Mouse (Mus musculus): ENCODE results near the gene Tomm40l.
A peak's percentile ranks its signal among the peaks of the same experiment; 100 is the strongest.

Tomm40l gene

DNA sequence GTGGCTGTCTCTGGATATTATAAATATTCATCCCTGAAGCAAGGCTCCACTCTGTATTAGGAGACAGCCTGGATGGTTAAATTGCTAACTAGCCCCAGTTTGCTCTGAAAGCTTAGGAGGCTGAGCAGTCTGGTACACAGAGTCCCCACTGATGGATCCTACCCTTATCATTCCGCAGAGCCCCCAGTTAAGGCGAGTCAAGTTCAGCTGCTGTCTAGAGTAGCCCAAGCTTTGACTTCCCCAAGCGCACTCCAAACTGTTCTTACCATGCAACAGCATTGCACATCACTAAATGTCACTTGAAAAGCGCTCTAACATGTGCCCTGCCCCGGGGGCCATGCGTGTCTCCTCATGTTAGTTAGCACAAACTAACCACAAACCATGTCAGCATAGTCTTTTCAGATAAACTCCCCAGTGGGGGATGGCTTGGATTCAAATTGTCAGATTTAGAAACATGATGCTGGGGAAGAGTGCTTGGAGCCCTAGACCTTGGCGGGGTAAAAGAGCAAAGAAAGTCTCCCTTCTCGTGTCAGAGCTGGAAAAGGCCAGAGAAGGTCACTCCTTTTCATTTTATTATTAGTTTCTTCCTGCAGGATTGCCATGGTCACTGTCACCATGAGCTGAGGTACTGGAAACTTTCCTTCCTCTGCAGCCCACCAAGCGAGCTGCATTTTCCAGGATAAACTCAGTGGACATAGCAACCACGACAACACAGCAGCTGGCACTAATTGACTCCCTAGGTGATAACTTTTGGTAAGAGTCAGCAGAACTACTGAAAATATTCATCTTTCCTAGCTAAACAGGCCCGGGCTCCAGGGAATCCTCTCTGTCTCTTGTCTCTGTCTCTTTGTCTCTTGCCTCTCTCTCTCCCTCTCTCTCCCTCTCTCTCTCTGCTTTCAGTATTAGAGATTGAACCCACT, 28.1 kb downstream of the Tomm40l start:
- no peak for DNase-seq (ENCODE audit: low spot score in 2 of 2)

DNA sequence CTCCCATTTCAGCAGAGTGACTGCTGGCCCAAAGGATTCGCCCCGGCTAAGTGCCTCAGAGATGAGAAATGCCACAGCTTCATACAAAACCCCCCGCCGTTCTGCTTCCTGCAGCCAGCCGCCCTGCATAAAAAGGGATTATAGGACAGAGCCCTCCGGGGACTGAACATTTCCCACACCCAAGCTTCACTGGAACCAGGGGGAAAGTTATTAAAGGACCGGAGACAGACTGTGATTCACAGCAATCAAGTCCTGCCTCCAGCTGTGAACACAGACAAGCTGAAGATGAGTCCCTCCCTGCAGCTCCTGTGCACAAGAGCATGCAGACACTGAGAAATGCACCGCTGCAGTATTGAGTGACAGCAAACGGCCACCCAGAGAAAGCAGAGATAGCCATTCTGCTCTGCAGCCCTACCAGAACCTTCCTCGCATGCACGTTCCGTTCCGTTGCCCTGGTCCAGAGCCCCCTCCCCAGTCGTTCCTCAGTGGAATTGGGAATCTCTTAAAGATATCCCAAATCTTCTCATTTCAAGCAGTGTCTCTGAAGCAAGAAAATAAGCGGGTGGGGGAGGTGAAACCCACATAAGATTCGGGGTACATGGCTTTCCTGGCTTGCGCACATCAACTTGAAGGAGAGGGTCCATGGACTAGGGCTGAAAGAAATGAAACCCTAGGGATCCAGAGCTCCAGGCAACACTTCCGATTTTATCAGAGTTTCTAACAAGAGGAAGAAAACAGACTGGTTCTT, 29.0 kb downstream of the Tomm40l start:
- peak in 1 of 2 experiments; percentile 9 for DNase-seq (ENCODE audit: low spot score in 2 of 2)

DNA sequence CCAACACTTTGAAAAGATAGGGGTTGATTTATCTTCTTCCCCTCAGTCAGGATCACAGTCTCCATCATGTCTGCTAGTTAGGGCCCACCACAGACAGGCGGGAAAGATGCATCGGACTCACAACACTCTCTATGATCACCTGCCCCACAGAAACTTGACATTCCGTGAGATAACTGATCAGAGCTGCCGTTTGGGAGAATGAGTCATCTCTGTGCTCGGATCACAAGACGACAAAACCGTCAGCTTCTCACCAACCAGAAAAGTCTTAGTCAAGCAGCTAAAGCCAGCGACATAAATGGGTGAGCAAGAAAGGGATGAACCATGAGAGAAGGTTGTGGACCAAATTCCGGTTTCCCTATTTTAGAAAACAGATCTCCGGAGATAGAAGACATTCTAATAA, 30.0 kb downstream of the Tomm40l start:
- no peak for DNase-seq (ENCODE audit: low spot score in 2 of 2)

DNA sequence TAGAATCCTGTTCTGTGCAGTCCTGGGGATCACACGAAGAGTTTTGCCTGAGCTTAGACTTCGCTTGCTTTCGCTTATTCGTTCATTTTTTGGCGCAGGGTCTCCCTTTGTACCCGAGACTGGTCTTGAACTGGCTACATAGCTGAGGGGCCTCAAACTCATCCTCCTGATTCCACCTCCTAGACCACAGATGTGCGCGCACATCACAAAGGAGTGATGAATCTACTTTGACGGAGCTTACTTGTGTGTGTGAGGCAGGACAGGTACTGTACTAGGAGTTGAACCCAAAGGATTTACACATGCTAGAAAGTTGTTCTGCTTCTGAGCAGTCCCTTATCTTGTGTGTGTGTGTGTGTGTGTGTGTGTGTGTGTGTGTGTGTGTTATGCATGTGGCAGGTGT, 31.5 kb downstream of the Tomm40l start:
- DNase-seq (ENCODE audit: low spot score in 2 of 2): no peak

DNA sequence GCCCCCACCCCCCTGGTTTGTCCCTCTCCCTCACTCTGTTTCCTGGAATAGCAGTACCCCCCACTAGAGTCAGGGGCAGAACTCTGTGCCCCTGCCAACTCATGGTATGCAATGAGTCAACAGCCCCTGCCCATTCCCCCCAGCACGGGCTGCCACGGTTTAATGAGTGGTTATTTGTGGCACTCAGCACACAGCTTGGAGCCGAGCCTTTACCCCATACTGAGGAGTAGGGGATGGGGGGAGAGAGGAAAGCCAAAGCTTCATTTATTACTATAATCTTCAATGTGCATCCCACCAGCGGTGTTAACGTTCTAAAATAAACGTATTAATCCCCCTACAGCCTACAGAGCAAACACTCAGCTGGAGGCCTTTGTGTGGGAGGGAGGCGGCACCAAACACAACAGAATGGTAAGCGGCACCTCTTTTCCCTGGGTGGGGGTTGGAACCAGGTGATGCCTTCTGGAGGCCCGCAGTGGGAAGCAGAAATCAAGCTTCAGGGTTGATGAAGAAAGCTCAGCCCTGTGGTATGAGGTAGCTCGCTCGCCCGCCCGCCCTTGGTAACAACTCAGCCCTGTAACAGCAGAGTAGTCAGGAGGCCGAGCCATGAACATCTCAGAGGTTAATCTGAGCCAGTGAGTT, 32.7 kb downstream of the Tomm40l start:
- DNase-seq (ENCODE audit: low spot score in 2 of 2): peak in 1 of 2 experiments; percentile 10

DNA sequence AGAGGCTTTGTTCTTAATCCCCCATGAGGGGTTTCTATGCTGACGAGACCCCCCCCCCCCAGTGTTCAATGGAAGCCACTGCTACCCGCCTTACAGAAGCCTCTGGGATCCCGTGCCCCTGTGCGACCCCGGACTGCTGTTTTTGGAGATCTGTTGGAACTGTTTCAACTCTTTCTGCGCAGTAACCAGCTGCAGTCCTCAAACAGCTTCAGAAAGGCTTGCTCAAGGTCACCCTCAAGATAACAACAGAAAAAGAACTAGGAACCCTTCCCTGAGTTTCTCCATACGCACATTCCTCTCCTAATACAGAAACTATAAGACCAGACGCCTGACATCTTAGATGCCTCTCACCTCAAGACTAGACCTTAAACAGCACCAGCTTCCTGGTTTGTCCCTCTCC, 33.3 kb downstream of the Tomm40l start:
- DNase-seq (ENCODE audit: low spot score in 2 of 2): no peak

DNA sequence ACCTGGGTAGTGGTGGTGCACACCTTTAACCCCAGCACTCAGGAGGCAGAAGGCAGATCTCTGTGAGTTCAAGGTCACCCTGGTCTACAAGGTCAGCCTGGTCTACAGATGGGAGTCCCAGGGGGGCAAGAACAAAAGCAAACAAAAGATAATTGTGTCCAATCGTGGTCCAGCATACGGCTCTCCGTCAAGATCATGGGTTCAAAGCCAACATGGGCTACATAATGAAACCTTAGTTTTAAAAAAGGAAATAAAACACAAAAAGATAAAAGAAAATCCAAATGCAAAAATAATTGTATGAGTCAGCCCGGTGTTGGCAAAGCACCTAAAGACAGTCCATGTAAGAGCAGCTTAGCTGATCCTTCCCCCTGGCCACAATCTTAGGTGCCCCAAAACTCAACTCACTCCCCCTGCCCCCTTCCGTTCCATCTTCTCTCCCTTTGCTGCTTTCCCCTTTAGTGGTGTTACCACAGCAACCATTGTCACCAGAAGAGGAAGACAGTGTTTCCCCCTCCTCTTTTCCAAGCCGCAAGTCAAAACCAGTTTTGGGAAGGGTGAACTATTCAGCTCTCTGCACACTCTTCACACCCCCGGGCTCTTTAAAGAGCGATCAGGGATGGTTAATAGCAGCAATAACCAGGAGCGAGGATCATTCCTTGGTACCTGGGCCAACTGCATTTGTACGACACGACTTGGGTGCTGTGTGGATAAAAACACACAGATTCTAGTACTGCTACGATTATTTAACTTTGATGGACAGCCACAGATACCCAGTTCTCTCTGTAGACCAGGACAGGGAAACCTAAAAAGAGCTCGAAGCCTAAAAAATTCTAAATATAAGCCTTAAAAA, 34.2 kb downstream of the Tomm40l start:
- no peak for DNase-seq (ENCODE audit: low spot score in 2 of 2)

DNA sequence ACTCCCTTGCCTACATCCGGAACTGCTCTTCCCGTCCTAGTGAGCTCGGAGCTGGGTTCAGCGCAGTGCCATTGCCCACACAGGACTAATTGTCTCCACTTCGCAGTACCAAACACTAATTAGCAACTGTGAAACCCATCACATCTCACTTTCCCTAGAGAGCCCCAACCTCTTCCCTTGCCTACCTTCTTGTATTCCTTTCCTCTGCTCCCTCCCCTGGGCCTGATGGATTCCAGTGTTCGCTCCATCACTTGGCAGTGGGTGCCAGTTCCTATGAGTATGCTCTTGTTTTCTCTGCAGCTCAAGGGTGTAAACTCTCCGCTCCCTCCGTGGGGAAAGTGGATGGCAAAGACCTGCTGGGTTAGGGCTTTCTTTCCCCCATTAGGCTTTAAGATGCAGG, 36.7 kb downstream of the Tomm40l start:
- DNase-seq (ENCODE audit: low spot score in 2 of 2): no peak

DNA sequence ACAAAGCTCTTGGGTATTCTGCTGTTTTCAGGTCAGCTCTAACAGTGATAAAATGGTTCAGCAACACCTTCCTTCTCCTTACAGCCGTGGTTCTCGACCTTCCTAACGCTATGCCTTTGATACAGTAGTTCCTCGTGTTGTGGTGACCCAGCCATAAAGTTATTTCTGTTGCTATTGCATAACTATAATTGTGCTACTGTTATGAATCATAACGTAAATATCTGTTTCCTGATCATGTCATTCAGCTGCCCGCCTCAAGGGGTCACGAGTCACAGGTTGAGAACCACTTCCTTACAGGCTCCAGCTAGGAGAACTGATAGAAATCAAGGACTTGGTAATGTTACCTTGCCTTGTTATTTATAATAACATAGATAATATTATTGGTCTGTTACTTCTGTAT, 38.0 kb downstream of the Tomm40l start:
- DNase-seq (ENCODE audit: low spot score in 2 of 2): no peak

DNA sequence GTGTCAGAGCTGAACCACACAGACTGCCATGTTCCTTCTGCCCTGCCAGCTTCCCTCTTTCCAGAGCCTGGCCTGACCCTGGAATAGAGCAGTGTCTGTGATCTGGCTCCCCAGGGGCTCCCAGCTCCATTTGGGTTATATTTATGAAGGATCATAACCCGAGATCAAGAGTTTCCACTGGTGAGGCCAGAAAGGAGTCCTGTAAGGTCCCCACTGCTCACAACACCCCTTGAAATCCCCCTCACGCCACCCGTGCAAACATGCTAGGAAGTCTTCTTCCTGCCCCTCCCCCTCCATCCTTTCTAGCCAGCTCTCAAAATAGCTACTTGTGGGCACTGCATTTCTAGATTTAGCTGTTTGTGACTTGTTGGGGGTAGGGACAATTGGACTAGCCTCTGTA, 38.7 kb downstream of the Tomm40l start:
- DNase-seq (ENCODE audit: low spot score in 2 of 2): no peak

DNA sequence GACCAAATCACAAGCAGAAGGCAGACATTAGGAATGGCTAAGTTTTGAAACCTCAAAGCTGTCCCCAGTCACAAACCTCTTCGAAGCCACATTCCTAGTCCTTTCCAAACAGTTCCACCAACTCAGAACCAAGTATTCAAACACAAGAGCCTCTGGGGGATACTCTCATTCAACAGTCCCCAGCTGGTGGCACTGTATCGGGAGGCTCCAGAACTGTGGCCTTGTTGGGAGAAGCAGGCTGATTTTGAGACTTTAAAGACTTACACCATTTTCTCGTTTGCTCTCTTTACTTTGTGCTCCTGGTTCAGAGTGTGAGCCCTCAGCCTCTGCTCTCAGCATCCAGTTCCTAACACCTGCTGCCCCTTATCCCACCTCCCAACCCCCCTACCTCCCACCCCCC, 39.3 kb downstream of the Tomm40l start:
- DNase-seq (ENCODE audit: low spot score in 2 of 2): no peak

DNA sequence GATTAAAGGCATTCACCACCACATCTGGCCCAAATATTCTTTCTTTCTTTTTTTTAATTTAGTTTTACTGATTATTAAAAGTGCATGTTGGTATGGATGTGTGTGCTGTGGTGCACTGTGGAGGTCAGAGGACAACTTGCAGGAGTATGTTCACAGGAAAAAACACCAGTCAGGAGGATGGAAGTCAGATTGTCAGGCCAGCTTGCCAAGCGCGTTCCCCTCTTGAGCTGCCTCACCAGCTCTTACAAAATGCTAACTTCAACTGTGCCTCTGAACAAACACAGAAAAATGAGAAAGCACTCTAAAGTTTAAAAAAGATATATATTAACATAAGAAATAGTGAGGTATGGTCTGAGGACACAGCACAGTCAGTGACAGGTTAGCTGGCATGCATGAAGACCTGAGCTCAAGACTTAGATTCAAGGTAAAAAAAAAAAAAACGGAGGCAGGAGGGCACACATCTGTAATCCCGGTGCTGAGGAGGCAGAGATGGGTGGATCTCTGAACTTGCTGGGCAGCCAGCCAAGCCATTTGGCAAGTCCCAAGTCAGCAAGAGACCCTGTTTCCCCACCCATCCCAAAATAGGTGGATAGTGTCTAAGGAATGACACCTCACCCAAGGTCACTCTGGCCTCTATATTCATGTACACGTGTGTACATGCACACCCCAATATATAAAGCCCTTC, 42.7 kb downstream of the Tomm40l start:
- no peak for DNase-seq (ENCODE audit: low spot score in 2 of 2)

DNA sequence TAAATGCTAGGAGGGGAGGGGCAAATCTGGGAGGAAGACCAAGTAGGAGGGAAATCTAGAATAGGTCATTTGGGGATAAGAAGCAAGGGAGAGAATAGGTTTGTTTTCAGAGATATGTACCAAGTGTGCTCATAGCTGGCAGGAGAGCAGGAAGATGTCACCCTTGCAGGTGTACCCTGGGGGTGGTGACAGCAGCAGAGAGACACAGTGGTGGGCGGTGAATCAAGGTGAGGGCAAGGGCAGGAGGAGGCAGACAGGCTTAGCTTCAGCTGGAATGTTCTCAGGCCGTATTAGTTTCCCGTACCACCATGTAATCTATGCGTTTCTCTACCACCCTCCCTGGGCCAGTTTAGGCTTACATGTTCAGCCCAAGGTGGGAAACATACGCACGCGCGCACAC, 49.5 kb downstream of the Tomm40l start:
- DNase-seq (ENCODE audit: low spot score in 2 of 2): no peak

DNA sequence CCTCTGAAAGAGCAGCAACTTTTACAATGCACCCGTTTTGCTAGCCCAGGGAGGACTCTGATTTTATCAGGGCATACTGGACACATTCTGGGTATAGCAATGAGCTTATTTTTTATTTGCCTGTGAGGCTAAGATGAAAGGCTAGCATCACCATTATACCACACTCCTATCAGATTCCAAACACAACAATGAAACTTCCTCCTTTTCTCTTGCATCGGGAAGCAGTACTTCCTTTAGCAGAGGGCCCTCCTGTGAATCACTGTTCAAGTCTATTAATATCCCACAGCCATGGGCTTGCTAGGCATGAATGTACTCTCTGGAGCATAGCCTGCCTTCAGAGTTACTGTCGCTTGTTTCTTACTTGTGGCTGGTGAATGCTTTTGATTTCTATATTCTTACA, 51.2 kb downstream of the Tomm40l start:
- no peak for DNase-seq (ENCODE audit: low spot score in 2 of 2)

DNA sequence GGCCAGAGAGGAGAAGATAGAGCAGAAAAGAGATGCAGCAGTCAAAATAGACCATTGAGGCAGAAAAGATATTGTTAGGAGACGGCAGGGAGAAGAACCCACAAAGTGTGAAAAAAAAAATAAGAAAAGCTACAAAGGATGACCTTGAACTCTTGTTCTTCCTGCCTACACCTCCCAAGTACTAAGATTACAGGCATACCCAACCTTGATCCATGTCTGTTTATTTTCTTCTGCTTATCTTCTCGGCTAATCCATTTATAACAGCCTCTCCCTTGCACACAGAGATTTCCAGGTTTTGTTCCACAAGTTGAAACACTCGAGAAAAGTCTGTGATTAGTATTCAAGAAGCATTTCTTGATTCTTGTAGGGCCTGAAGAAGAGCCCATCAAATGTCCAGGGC, 52.4 kb downstream of the Tomm40l start:
- no peak for DNase-seq (ENCODE audit: low spot score in 2 of 2)

DNA sequence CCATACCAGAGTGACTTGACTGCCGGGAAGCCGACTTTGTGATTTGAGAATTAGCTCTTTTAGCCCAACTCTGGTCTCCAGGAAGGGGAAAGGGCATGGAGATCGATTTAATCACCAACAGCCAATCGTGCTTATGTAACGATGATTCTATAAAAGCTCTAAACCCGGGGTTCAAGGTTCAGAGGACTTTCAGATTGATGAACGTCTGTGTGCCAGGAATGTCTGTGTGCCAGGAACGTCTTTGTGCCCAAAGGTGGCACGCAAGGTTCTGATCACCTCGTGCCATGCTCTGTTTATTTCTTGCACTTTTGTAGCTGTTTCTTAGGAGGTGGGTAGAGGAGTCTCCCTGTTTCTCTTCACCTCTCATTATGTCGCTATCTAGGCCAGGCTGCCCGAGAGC, 53.4 kb downstream of the Tomm40l start:
- DNase-seq (ENCODE audit: low spot score in 2 of 2): no peak
